In the genomic region with DNA sequence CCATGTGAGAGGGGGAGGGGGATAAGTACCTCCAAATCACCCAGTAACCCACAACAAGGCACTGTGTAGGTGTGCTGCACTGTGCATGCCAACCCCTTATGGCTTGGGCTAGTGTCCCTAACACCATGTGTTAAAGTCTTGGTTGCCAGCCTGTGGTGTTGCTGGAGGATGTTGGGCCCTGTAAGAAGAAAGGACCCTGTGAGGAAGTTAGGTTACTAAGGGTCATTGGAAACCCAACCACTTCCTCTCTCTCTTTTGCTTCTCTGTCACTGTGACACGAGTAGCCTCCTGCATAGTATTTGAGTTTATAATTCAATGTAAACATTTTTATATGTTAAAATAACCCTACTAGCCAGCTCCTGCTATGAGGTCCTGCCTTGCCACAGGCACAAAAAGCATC, we compare ENCODE assay signal across 24 mouse cellular contexts. TPM values are rescaled to one million over a fixed set of nuclear protein-coding genes. Genes with fewer than 3 reads are reported as not detected.
DNase-seq lines count a peak whose midpoint lies in the region; ATAC-seq and TF ChIP-seq lines count a peak whose summit lies in the region.
"Had no signal": no experiment of that assay in that cellular context is flagged by ENCODE, and none has a peak within 500 bp of the region (broad histone marks: within the 10 kb centered on the region; RNA-seq: fewer than 3 reads in every experiment).

No protein-coding gene starts in this region.

- ATAC-seq in megakaryocyte, adult 5-6 weeks (ENCODE audit: poor library complexity, severe bottlenecking): peak; percentile 66
- ATAC-seq in neutrophil, adult 5-6 weeks (ENCODE audit: extremely low read depth, insufficient number of reproducible peaks, low FRiP score, poor library complexity, severe bottlenecking): peak; percentile 48
- ATAC-seq: hindbrain, postnatal 0 days; midbrain, embryonic 13.5 days had no signal

- no peak for TF ChIP-seq POLR2A in spleen, adult 2 months (IDR thresholded peaks at IDR 0.05; ENCODE audit: low read depth, low read length)
- TF ChIP-seq POLR2A in bone marrow macrophage, adult 2 months (IDR thresholded peaks at IDR 0.05; ENCODE audit: borderline replicate concordance, low read depth, low read length): no peak

- peaks cover 7% of the 10 kb centered on the region; the same call in 1 of the 2 replicates for H3K4me1 ChIP-seq in spleen, adult 2 months (ENCODE audit: control insufficient read depth, insufficient read depth, insufficient read length)
- H3K4me1 ChIP-seq in bone marrow macrophage, adult 2 months (ENCODE audit: control insufficient read depth, insufficient read depth, low read length): peaks cover 26% of the 10 kb centered on the region

- DNase-seq in spleen, adult 2 months (ENCODE audit: low read depth in 1 of 2, low spot score in 2 of 2): peak in 1 of 2 experiments; percentile 17
- no peak for DNase-seq in spleen, postnatal 14 days (ENCODE audit: low spot score in 2 of 2)
- DNase-seq in right cerebral cortex, postnatal 4 days: no peak
- no peak for DNase-seq in cerebellum, postnatal 36 days
- DNase-seq in testis, postnatal 14 days (ENCODE audit: low spot score): no peak
- DNase-seq: adrenal gland, postnatal 25 days; cerebellum, adult 9-10 months; kidney, adult 11 months; liver; thymus, postnatal 36 days had no signal

- no peak overlapping the region for H3K4me3 ChIP-seq in spleen, adult 2 months (ENCODE audit: extremely low read depth, insufficient read depth, insufficient read length)
- H3K4me3 ChIP-seq in bone marrow macrophage, adult 2 months (ENCODE audit: insufficient read depth, low read length): no peak overlapping the region
- H3K4me3 ChIP-seq: embryonic facial prominence, embryonic 13.5 days; erythroblast, embryonic 14.5 days; forebrain, embryonic 12.5 days; heart, embryonic 10.5 days; limb, embryonic 10.5 days; liver, embryonic 15.5 days; lung, embryonic 15.5 days; midbrain, embryonic 13.5 days; neural tube, embryonic 13.5 days had no signal

- peak overlapping the region; percentile 3; the same call in 1 of the 2 replicates for H3K27ac ChIP-seq in spleen, adult 2 months (ENCODE audit: insufficient read depth, low read length)
- peak overlapping the region; percentile 60 for H3K27ac ChIP-seq in bone marrow macrophage, adult 2 months (ENCODE audit: insufficient read depth, low read depth, low read length)
- H3K27ac ChIP-seq: embryonic facial prominence, embryonic 13.5 days; forebrain, embryonic 12.5 days; heart, embryonic 10.5 days; hindbrain, postnatal 0 days; kidney, postnatal 0 days; limb, embryonic 10.5 days; liver, embryonic 15.5 days; lung, embryonic 15.5 days; midbrain, embryonic 13.5 days; neural tube, embryonic 13.5 days had no signal

- H3K36me3 ChIP-seq in spleen, adult 2 months (ENCODE audit: control insufficient read depth, insufficient read depth, low read length): no peaks in the 10 kb centered on the region
- H3K36me3 ChIP-seq: embryonic facial prominence, embryonic 13.5 days; forebrain, embryonic 12.5 days; heart, embryonic 10.5 days; limb, embryonic 10.5 days; liver, embryonic 15.5 days; lung, embryonic 15.5 days; midbrain, embryonic 13.5 days; neural tube, embryonic 13.5 days had no signal

- WGBS in spleen, adult 2 months: 0% methylated on average over 1 of the region's 1 CpGs

- H3K27me3 ChIP-seq in spleen, adult 2 months (ENCODE audit: control insufficient read depth, insufficient read depth, low read length): no peaks in the 10 kb centered on the region
- H3K27me3 ChIP-seq: embryonic facial prominence, embryonic 13.5 days; forebrain, embryonic 12.5 days; liver, embryonic 15.5 days; lung, embryonic 15.5 days; midbrain, embryonic 13.5 days; neural tube, embryonic 13.5 days had no signal

- TF ChIP-seq CTCF in spleen, adult 2 months (IDR thresholded peaks at IDR 0.05; ENCODE audit: extremely low read depth, insufficient read depth, insufficient read length, insufficient replicate concordance): no peak
- no peak for TF ChIP-seq CTCF in bone marrow macrophage, adult 2 months (IDR thresholded peaks at IDR 0.05; ENCODE audit: low read depth, low read length)

RNA-seq across cellular contexts. Expression of a gene that starts 3.0 kb away (rescaled TPM):
- polyA plus RNA-seq in spleen, adult 2 months (2012; rRNA removed): 3.7 and 3.9 TPM in 2 replicates
- polyA plus RNA-seq in bone marrow macrophage, adult 2 months (2012; ENCODE audit: insufficient read depth, insufficient read length, missing spikeins): 47.0 and 51.2 TPM in 2 replicates
- 11.6 and 16.4 TPM in 2 replicates for total RNA-seq in megakaryocyte, adult 5-6 weeks (2015)
- total RNA-seq in megakaryocyte, adult 5-6 weeks (2017): 27.0 and 34.0 TPM in 2 replicates
- total RNA-seq in neutrophil, adult 5-6 weeks (2017): 63.2 and 74.1 TPM in 2 replicates
